22 mouse cellular contexts compared by ENCODE assay signal in the genomic region with DNA sequence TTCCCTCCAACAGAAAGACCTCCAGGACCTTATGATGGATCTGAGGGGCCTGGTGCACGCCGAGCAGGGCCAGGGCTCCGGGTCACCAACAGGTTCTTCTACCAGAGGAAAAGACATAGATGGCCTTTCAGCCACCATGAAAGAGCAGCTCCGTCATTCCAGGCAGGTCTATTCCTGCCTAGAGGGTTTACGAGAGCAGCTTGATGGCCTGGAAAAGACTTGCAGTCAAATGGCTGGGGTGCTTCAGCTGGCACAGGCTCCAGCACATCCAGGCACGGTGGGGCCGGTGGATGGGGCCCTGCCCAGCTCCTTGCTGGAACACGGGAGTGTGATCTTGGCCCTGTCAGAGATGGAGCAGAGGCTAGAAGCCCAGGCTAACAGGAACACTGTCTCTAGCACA. TPM values are rescaled to one million over a fixed set of nuclear protein-coding genes. Genes with fewer than 3 reads are reported as not detected.
A peak's percentile ranks its signal among the peaks of the same experiment; 100 is the strongest.
DNase-seq lines count a peak whose midpoint lies in the region; ATAC-seq and TF ChIP-seq lines count a peak whose summit lies in the region.
"Had no signal": no experiment of that assay in that cellular context is flagged by ENCODE, and none has a peak within 500 bp of the region (broad histone marks: within the 10 kb centered on the region; RNA-seq: fewer than 3 reads in every experiment).

No protein-coding gene starts in this region.

- H3K4me1 ChIP-seq in kidney, adult 2 months (ENCODE audit: control insufficient read depth, insufficient read depth, low read length) = peaks cover 16% of the 10 kb centered on the region
- peaks cover 34% of the 10 kb centered on the region for H3K4me1 ChIP-seq in stomach, embryonic 15.5 days
- H3K4me1 ChIP-seq in midbrain, embryonic 10.5 days = peaks cover 70% of the 10 kb centered on the region

- no peaks in the 10 kb centered on the region for H3K9me3 ChIP-seq in stomach, embryonic 15.5 days
- H3K9me3 ChIP-seq in midbrain, embryonic 10.5 days (replicated peaks) = no peaks in the 10 kb centered on the region
- H3K9me3 ChIP-seq: embryonic facial prominence, embryonic 12.5 days; forebrain, embryonic 15.5 days; heart, embryonic 15.5 days; hindbrain, embryonic 13.5 days had no signal

- H3K9ac ChIP-seq in stomach, embryonic 15.5 days = no peak overlapping the region
- H3K9ac ChIP-seq: embryonic facial prominence, embryonic 12.5 days; forebrain, embryonic 15.5 days; heart, embryonic 15.5 days; hindbrain, embryonic 13.5 days had no signal

- no peak overlapping the region for H3K4me3 ChIP-seq in kidney, adult 2 months (ENCODE audit: insufficient read depth, low read depth, low read length)
- no peak overlapping the region for H3K4me3 ChIP-seq in stomach, embryonic 15.5 days (replicated peaks)
- H3K4me3 ChIP-seq in midbrain, embryonic 10.5 days = no peak overlapping the region
- H3K4me3 ChIP-seq: embryonic facial prominence, embryonic 12.5 days; forebrain, embryonic 15.5 days; heart, adult 2 months; heart, embryonic 15.5 days; hindbrain, embryonic 13.5 days had no signal

- no peak for ATAC-seq in stomach, embryonic 15.5 days (ENCODE audit: insufficient read depth, low FRiP score, low read depth)
- ATAC-seq: forebrain, embryonic 15.5 days; hindbrain, postnatal 0 days had no signal

- 81% methylated on average over 8 of the region's 8 CpGs for WGBS in kidney, adult 2 months
- 82% methylated on average over 8 of the region's 8 CpGs for WGBS in stomach, embryonic 15.5 days
- WGBS in midbrain, embryonic 10.5 days = 93% methylated on average over 8 of the region's 8 CpGs

- no peaks in the 10 kb centered on the region for H3K27me3 ChIP-seq in kidney, adult 2 months (replicated peaks; ENCODE audit: control insufficient read depth, insufficient read depth, low read length)
- no peaks in the 10 kb centered on the region for H3K27me3 ChIP-seq in stomach, embryonic 15.5 days (replicated peaks)
- peaks cover 19% of the 10 kb centered on the region for H3K27me3 ChIP-seq in midbrain, embryonic 10.5 days (ENCODE audit: low read depth, poor library complexity, severe bottlenecking)
- H3K27me3 ChIP-seq: embryonic facial prominence, embryonic 12.5 days; forebrain, embryonic 15.5 days; heart, embryonic 15.5 days; hindbrain, embryonic 13.5 days had no signal

- no peak overlapping the region for H3K27ac ChIP-seq in kidney, adult 2 months (ENCODE audit: insufficient read depth, low read depth, low read length)
- H3K27ac ChIP-seq in stomach, embryonic 15.5 days = peak overlapping the region; percentile 65
- H3K27ac ChIP-seq in midbrain, embryonic 10.5 days (replicated peaks) = no peak overlapping the region
- H3K27ac ChIP-seq: embryonic facial prominence, embryonic 12.5 days; forebrain, embryonic 15.5 days; heart, adult 2 months; heart, embryonic 15.5 days; hindbrain, embryonic 13.5 days; hindbrain, postnatal 0 days had no signal

- DNase-seq in kidney, postnatal 10 days = peak; percentile 6
- DNase-seq in kidney, adult 2 months = no peak
- DNase-seq in urinary bladder, postnatal 36 days (ENCODE audit: low spot score in 2 of 2) = peak; percentile 52
- no peak for DNase-seq in urinary bladder, adult 2 months (ENCODE audit: low spot score)
- no peak for DNase-seq in spleen, postnatal 36 days (ENCODE audit: low spot score in 2 of 2)
- DNase-seq in midbrain, embryonic 10.5 days (ENCODE audit: low spot score) = no peak
- DNase-seq: adrenal gland, adult 8-10 months; cerebellum, adult 11 months; cerebellum, adult 8-10 months; cerebellum, postnatal 14 days; embryo, embryonic 11 days; gastrocnemius, postnatal 14 days; heart, adult 2 months; heart, postnatal 14 days had no signal

- TF ChIP-seq POLR2A in kidney, adult 2 months (IDR thresholded peaks at IDR 0.05; ENCODE audit: low read depth, low read length) = no peak

- no peak overlapping the region for H3K4me2 ChIP-seq in stomach, embryonic 15.5 days
- H3K4me2 ChIP-seq: embryonic facial prominence, embryonic 12.5 days; forebrain, embryonic 15.5 days; heart, embryonic 11.5 days; heart, embryonic 15.5 days; hindbrain, embryonic 13.5 days had no signal

- no peaks in the 10 kb centered on the region for H3K36me3 ChIP-seq in kidney, adult 2 months (ENCODE audit: control insufficient read depth, insufficient read depth, low read length)
- H3K36me3 ChIP-seq in stomach, embryonic 15.5 days = no peaks in the 10 kb centered on the region
- H3K36me3 ChIP-seq in midbrain, embryonic 10.5 days = peaks cover 37% of the 10 kb centered on the region

- TF ChIP-seq CTCF in kidney, adult 2 months (conservative IDR thresholded peaks at IDR 0.05; ENCODE audit: insufficient read depth, insufficient read length, low read depth, low read length) = no peak

RNA-seq across cellular contexts. Expression of a gene that starts 3.4 kb away (rescaled TPM):
- polyA plus RNA-seq in kidney, adult 2 months (2012; rRNA removed) = 16.7 and 21.7 TPM in 2 replicates
- 19.9 and 26.2 TPM in 2 replicates for polyA plus RNA-seq in urinary bladder, adult 2 months (2012; rRNA removed)
- polyA plus RNA-seq in stomach, embryonic 15.5 days (2015; fragmentation: Nextera tagmentation; extraction: Ambion mirVana) = 12.8 and 13.3 TPM in 2 replicates
- polyA plus RNA-seq in midbrain, embryonic 10.5 days (2016; fragmentation: Nextera tagmentation; extraction: Ambion mirVana) = 24.9 and 36.8 TPM in 2 replicates
- polyA plus RNA-seq: G1E had no signal

RNA-seq across cellular contexts. Expression of a gene that starts 9.4 kb away (rescaled TPM):
- 42.4 and 80.7 TPM in 2 replicates for polyA plus RNA-seq in kidney, adult 2 months (2012; rRNA removed)
- polyA plus RNA-seq in urinary bladder, adult 2 months (2012; rRNA removed) = 118 and 126 TPM in 2 replicates
- 586 and 587 TPM in 2 replicates for polyA plus RNA-seq in stomach, embryonic 15.5 days (2015; fragmentation: Nextera tagmentation; extraction: Ambion mirVana)
- 733 and 761 TPM in 2 replicates for polyA plus RNA-seq in midbrain, embryonic 10.5 days (2016; fragmentation: Nextera tagmentation; extraction: Ambion mirVana)

RNA-seq across cellular contexts. Expression of a gene that starts 9.5 kb away (rescaled TPM):
- polyA plus RNA-seq in kidney, adult 2 months (2012; rRNA removed) = 11.4 and 11.7 TPM in 2 replicates
- 10.9 and 14.0 TPM in 2 replicates for polyA plus RNA-seq in urinary bladder, adult 2 months (2012; rRNA removed)
- 14.7 and 16.3 TPM in 2 replicates for polyA plus RNA-seq in stomach, embryonic 15.5 days (2015; fragmentation: Nextera tagmentation; extraction: Ambion mirVana)
- 14.5 and 14.9 TPM in 2 replicates for polyA plus RNA-seq in midbrain, embryonic 10.5 days (2016; fragmentation: Nextera tagmentation; extraction: Ambion mirVana)

RNA-seq across cellular contexts. Expression of a gene that starts 17.9 kb away (rescaled TPM):
- 20.2 and 20.9 TPM in 2 replicates for polyA plus RNA-seq in kidney, adult 2 months (2012; rRNA removed)
- polyA plus RNA-seq in urinary bladder, adult 2 months (2012; rRNA removed) = 17.1 and 17.6 TPM in 2 replicates
- 24.7 and 26.1 TPM in 2 replicates for polyA plus RNA-seq in stomach, embryonic 15.5 days (2015; fragmentation: Nextera tagmentation; extraction: Ambion mirVana)
- polyA plus RNA-seq in midbrain, embryonic 10.5 days (2016; fragmentation: Nextera tagmentation; extraction: Ambion mirVana) = 32.1 and 33.4 TPM in 2 replicates

RNA-seq across cellular contexts. Expression of a gene that starts 32.3 kb away (rescaled TPM):
- 45.2 and 46.7 TPM in 2 replicates for polyA plus RNA-seq in kidney, adult 2 months (2012; rRNA removed)
- polyA plus RNA-seq in urinary bladder, adult 2 months (2012; rRNA removed) = 37.3 and 41.4 TPM in 2 replicates
- 12.7 and 14.4 TPM in 2 replicates for polyA plus RNA-seq in stomach, embryonic 15.5 days (2015; fragmentation: Nextera tagmentation; extraction: Ambion mirVana)
- 7.5 and 10.1 TPM in 2 replicates for polyA plus RNA-seq in midbrain, embryonic 10.5 days (2016; fragmentation: Nextera tagmentation; extraction: Ambion mirVana)

Comparison
In these comparisons a context has a peak if more than half of its experiments do, and no peak if none do; other contexts are left out.
1. DNase-seq: peak in kidney, postnatal 10 days (single experiment) and urinary bladder, postnatal 36 days (2 of 2); none in kidney, adult 2 months (single experiment), urinary bladder, adult 2 months (single experiment), spleen, postnatal 36 days (0 of 2) and midbrain, embryonic 10.5 days (single experiment).